Mouse (Mus musculus) forebrain, embryonic 10.5 days (tissue): ENCODE results near the gene Traf6. TPM values are rescaled to one million over a fixed set of nuclear protein-coding genes. Genes with fewer than 3 reads are reported as not detected.

Experiments used
- DNase-seq: peaks from one replicate; pipeline ENCODE4 v3.0.0-alpha.2; 2017; ENCODE audit warnings: low spot score; ENCODE audit errors: extremely low spot score
- H3K27ac ChIP-seq: fragments of 300-500 bp; sonication (generic); 2 replicates; pipeline ENCODE4 v1.5.1; 2016; ENCODE audit warnings: mild to moderate bottlenecking
- H3K27me3 ChIP-seq: fragments of 300-500 bp; sonication (generic); 2 replicates; pipeline ENCODE4 v1.6.1; 2016; ENCODE audit warnings: mild to moderate bottlenecking; ENCODE audit not compliant: poor library complexity, severe bottlenecking
- H3K36me3 ChIP-seq: fragments of 300-500 bp; sonication (generic); replicated peaks from 2 replicates; pipeline ENCODE4 v1.6.1; 2016; ENCODE audit warnings: mild to moderate bottlenecking, moderate library complexity
- H3K4me1 ChIP-seq: fragments of 300-500 bp; sonication (generic); 2 replicates; pipeline ENCODE4 v1.6.1; 2016
- H3K4me3 ChIP-seq: fragments of 300-500 bp; sonication (generic); 2 replicates; pipeline ENCODE4 v1.5.1; 2016; ENCODE audit warnings: mild to moderate bottlenecking, moderate library complexity
- H3K9me3 ChIP-seq: fragments of 300-500 bp; sonication (generic); 2 replicates; pipeline ENCODE4 v1.6.1; 2016; ENCODE audit warnings: mild to moderate bottlenecking, moderate library complexity
- WGBS: fragments of 180-500 bp; shearing (Covaris S2); methylation state at CpG from one replicate; pipeline ENCODE4 v1.1.7; 2016; 5-methylcytosine and 5-hydroxymethylcytosine counted together
- polyA plus RNA-seq: library from polyadenylated mRNA; unstranded; fragments of >200 nt; fragmentation: Nextera tagmentation; extraction: Ambion mirVana; gene quantifications from 2 replicates; pipeline ENCODE4 v1.2.1, GENCODE M21; 2016

The Traf6 gene
- polyA plus RNA-seq, 1 experiment from 2014 or later, result 17.9 TPM

- Histone ChIP-seq H3K36me3 (peaks cover 55% of the 10 kb centered on the region), H3K4me1 (no peaks in the 10 kb centered on the region), H3K27ac (no peak overlapping the region), H3K4me3 (no peak overlapping the region), H3K27me3 (no peaks in the 10 kb centered on the region), H3K9me3 (no peaks in the 10 kb centered on the region)
- DNase-seq, result no peak
- 87% methylated on average over 8 of the region's 8 CpGs for WGBS
Measured at GRCm38 (mm10) chr2:101715650-101716323, 37.6 kb downstream of the Traf6 start.

GRCm38 (mm10) chr2:101717162-101717561 is 38.9 kb downstream of the Traf6 start:
- DNase-seq, result no peak
- Histone ChIP-seq H3K9me3 (no peaks in the 10 kb centered on the region), H3K36me3 (peaks cover 64% of the 10 kb centered on the region), H3K27me3 (no peaks in the 10 kb centered on the region), H3K4me3 (no peak overlapping the region), H3K27ac (no peak overlapping the region), H3K4me1 (peaks cover 5% of the 10 kb centered on the region)
- WGBS, result 94% methylated on average over 13 of the region's 13 CpGs

DNA sequence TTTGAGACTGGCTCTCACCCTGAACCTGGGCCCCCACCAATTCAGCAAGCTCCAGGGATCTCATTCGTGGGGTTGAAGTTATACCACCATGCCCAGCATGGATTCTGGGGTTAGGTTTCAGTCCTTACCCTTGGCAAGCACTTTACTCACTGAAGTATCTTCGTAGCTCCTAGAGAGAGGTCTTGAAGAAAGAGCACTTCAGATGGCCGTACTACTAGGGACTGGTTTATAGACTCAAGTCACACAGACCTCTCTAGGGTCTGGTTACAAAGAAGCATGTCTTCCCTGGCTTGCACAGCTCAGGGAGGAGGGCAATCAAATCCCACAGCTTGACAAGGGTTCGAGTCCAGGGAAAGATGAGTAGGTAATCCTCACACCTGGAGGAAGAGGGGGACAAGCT is 43.6 kb downstream of the Traf6 start:
- DNase-seq, result no peak
- Histone ChIP-seq H3K4me3 (no peak overlapping the region), H3K27ac (peak overlapping the region; percentile 92), H3K4me1 (peaks cover 40% of the 10 kb centered on the region), H3K36me3 (peaks cover 55% of the 10 kb centered on the region), H3K9me3 (no peaks in the 10 kb centered on the region), H3K27me3 (no peaks in the 10 kb centered on the region)
- WGBS, result 91% methylated on average over 4 of the region's 4 CpGs

DNA sequence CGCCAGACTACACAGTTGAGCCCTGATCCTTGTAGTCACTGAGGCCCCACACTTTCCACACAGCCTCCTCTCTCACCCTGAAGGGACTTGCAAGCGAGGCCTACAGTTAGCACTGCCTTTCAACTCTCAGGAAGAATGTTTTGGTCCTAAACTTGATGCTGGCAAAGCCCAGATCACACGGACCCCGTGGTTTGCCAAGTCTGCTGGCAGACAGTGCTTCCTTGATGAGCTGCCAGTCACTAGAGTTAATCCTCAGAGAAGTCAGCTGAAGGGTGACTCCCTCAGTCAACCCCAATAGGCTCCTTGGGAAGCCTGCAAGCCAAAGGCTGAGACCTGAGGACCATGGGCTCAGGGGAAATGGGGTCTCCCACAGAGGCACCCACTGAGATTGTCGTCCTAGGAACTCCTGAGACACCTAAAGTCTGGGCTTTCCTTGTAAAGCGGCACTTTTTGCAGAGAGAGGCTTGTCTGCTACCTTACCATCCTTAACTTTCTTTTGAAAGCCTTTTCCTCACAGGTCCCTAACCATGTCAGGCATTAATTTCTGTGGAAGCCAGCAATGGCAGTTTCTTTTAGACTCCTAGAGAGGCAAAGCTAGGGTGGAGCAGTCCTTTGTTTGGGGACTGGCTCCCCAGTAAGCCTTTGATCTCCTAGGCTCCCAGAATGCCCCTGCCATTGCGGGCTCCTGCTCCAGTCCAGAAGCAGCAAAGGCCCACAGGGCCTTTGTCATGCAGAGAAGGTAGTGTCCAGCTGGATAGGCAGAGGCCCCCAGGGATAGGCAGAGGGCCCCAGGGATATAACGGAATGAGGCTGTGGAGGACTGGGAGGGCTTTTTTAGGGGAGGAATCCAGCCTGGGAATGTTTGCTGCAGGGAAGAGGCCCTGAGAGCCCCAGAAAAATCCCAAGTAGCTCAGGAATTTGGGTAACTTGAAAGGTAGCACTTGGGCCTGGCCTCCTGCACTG is 44.4 kb downstream of the Traf6 start:
- Histone ChIP-seq H3K4me1 (peaks cover 41% of the 10 kb centered on the region), H3K9me3 (no peaks in the 10 kb centered on the region), H3K4me3 (peak overlapping the region; percentile 15; the same call in 1 of the 2 replicates), H3K27ac (peak overlapping the region; percentile 92), H3K27me3 (no peaks in the 10 kb centered on the region), H3K36me3 (peaks cover 54% of the 10 kb centered on the region)
- WGBS, result 22% methylated on average over 8 of the region's 8 CpGs
- peak; percentile 74 for DNase-seq

DNA sequence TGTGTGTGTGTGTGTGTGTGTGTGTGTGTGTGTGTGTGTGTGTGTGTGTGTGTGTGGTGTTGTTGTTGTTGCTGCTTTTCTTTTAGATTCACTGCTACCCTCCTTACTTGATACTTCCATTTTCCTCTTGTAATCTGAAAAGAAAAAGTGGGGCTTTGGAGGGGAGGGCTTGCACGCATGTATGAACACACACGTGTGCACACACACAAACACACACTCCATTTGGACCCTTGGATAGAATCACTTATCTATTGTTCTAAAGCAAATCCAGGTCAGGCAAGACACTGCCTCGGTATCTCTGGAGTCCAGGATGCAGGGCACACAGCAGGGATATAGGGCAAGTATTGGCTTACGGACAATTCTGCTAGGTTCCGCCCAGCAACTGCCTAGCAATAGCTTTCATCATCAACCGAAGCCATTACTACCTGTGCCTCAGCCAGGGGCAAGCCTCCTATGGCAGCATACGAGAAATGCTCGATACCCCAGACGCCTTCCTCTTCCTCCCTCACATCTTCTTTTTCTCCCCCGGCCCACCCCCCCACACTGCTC is 45.2 kb downstream of the Traf6 start:
- peaks cover 56% of the 10 kb centered on the region for H3K36me3 ChIP-seq
- H3K4me3 ChIP-seq, result peak overlapping the region; percentile 15; the same call in 1 of the 2 replicates
- no peaks in the 10 kb centered on the region for H3K27me3 ChIP-seq
- WGBS, result 48% methylated on average over 10 of the region's 10 CpGs
- no peaks in the 10 kb centered on the region for H3K9me3 ChIP-seq
- H3K27ac ChIP-seq, result peak overlapping the region; percentile 92
- DNase-seq, result no peak
- peaks cover 41% of the 10 kb centered on the region for H3K4me1 ChIP-seq

DNA sequence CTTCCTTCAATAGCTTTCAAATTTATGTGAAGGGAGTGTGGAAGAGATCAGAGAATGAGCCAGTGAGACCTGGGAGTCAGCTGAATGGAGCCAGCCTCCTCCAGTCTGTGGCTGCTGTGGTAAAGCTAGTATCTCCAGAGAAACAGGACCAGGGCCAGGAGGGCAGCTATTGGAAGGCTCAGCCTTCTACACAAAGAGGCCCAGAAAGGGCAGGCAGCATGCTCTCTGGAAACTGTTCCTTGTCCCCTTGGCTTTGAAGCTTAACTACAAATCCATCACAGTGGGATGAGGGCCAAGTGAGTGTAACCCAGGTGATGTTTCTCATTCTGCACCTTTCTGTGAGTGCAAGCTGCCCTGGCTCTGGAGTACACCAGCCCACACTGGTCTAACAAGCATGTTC is 49.6 kb downstream of the Traf6 start:
- no peaks in the 10 kb centered on the region for H3K27me3 ChIP-seq
- H3K4me1 ChIP-seq, result peaks cover 35% of the 10 kb centered on the region
- H3K27ac ChIP-seq, result peak overlapping the region; percentile 51; the same call in 1 of the 2 replicates
- H3K36me3 ChIP-seq, result peaks cover 56% of the 10 kb centered on the region
- H3K4me3 ChIP-seq, result no peak overlapping the region
- DNase-seq, result no peak
- no peaks in the 10 kb centered on the region for H3K9me3 ChIP-seq

DNA sequence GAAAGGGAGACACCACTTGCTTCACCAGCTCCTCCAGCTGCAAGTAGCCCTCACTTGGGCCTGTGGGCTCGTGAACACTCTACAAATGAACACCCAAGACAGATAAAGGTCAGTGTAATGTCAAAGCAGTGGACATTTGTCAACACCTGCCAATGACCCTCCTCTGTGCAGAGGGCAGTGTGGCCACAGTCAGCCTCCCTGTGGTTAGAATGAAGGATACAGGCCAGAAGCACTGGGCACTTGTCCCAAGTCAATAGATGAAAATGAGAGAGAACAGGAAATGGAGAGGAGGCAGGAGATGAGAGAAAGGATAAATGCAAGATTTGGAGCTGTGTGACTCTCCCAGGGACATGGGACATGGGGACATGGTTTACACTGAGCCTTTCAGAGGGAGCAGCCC is 51.2 kb downstream of the Traf6 start:
- no peak overlapping the region for H3K27ac ChIP-seq
- H3K4me1 ChIP-seq, result peaks cover 18% of the 10 kb centered on the region
- DNase-seq, result no peak
- 79% methylated on average over 1 of the region's 1 CpGs for WGBS
- peaks cover 71% of the 10 kb centered on the region for H3K36me3 ChIP-seq
- H3K9me3 ChIP-seq, result no peaks in the 10 kb centered on the region
- no peaks in the 10 kb centered on the region for H3K27me3 ChIP-seq
- no peak overlapping the region for H3K4me3 ChIP-seq

DNA sequence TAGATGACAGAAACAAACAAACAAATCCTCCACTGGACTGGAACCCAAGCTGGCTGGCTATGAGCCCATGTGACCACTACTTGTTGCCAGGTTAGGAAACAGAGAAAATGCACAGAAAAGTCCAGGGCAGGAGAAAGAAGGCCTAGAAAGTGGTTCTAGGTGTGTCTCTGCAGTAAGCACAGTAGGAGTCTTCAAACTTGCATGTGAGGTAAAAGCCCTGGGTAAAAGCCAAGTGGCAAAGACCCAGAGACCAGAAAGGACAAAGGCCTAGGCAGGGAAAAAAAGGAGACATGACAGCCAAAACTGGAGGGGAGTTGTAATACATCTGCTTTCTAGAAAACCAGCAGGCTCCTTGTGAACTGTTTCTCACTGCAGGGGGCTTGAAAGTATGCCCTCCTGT is 52.7 kb downstream of the Traf6 start:
- H3K27ac ChIP-seq, result no peak overlapping the region
- no peaks in the 10 kb centered on the region for H3K27me3 ChIP-seq
- no peak for DNase-seq
- peaks cover 72% of the 10 kb centered on the region for H3K36me3 ChIP-seq
- H3K4me3 ChIP-seq, result no peak overlapping the region
- peaks cover 11% of the 10 kb centered on the region for H3K4me1 ChIP-seq
- no peaks in the 10 kb centered on the region for H3K9me3 ChIP-seq

DNA sequence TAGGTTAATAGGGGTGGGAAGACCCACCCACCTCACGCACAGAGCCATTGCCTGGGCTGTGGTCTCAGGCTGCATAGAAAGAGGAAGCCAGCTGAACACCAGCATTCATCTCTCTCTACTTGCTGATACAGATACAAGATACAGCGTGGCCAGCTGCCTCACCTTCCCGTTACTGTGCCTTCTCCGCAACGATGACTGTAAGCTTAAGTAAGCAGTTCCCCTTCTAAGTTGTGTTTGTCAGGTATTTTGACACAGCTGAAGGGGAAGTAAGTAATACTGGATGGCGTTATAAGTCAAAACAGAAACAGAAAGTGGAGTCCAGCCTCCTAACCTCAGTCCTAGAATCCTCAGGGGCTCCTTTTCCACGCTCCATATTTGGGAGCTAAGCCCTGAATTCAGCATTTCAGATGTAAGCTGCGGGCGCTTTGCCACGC is 54.6 kb downstream of the Traf6 start:
- H3K4me1 ChIP-seq, result peaks cover 5% of the 10 kb centered on the region
- no peak overlapping the region for H3K27ac ChIP-seq
- whole genome bisulfite sequencing, result 97% methylated on average over 10 of the region's 10 CpGs
- H3K27me3 ChIP-seq, result no peaks in the 10 kb centered on the region
- peaks cover 72% of the 10 kb centered on the region for H3K36me3 ChIP-seq
- no peak for DNase-seq
- no peak overlapping the region for H3K4me3 ChIP-seq
- H3K9me3 ChIP-seq, result no peaks in the 10 kb centered on the region

- peaks cover 72% of the 10 kb centered on the region for H3K36me3 ChIP-seq
- H3K27me3 ChIP-seq, result no peaks in the 10 kb centered on the region
- H3K27ac ChIP-seq, result no peak overlapping the region
- H3K4me1 ChIP-seq, result peaks cover 5% of the 10 kb centered on the region
- WGBS, result 91% methylated on average over 3 of the region's 3 CpGs
- H3K4me3 ChIP-seq, result no peak overlapping the region
- H3K9me3 ChIP-seq, result no peaks in the 10 kb centered on the region
- no peak for DNase-seq
Measured at GRCm38 (mm10) chr2:101733564-101733963, 55.3 kb downstream of the Traf6 start.

DNA sequence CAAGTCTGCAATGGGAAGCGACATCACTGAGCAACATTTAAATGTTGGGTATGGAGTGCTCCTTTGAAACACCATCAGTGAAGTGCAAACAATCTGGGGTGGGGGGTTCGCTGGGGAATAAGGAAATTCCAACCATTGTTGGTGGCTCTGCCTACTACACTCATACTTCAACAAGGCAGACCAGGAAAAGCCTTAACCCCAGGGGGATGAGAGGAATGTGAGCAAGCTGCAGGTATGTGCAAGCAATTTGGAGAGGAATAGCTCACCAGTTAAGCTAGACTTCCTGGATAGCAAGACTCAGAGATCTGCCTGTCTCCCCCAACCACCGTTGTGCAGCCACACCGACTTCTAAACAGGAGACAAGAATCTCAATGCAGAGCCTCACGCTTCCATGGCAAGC is 61.7 kb downstream of the Traf6 start:
- H3K27me3 ChIP-seq, result no peaks in the 10 kb centered on the region
- no peaks in the 10 kb centered on the region for H3K9me3 ChIP-seq
- no peak for DNase-seq
- WGBS, result 85% methylated on average over 5 of the region's 5 CpGs
- H3K4me1 ChIP-seq, result no peaks in the 10 kb centered on the region
- H3K4me3 ChIP-seq, result no peak overlapping the region
- H3K27ac ChIP-seq, result no peak overlapping the region
- peaks cover 61% of the 10 kb centered on the region for H3K36me3 ChIP-seq

GRCm38 (mm10) chr2:101741653-101742052 is 63.4 kb downstream of the Traf6 start:
- WGBS, result 89% methylated on average over 8 of the region's 8 CpGs

More at GRCm38 (mm10) chr2:101741653-101742052, 63.4 kb downstream of the Traf6 start:
- Histone ChIP-seq H3K36me3 (peaks cover 69% of the 10 kb centered on the region), H3K9me3 (no peaks in the 10 kb centered on the region), H3K4me3 (no peak overlapping the region), H3K4me1 (no peaks in the 10 kb centered on the region), H3K27me3 (no peaks in the 10 kb centered on the region), H3K27ac (no peak overlapping the region)
- DNase-seq, result no peak
